Mouse (Mus musculus) small intestine, adult 2 months (tissue): ENCODE data around the gene Sh3bgr.

Source experiments
- CTCF ChIP-seq: fragments of 200-500 bp; IDR thresholded peaks from 2 replicates; pipeline ENCODE4 v1.5.1; 2012; ENCODE audit warnings: low read depth, mild to moderate bottlenecking, control low read depth, inconsistent platforms, low read length, moderate library complexity, mixed read lengths; ENCODE audit not compliant: insufficient replicate concordance, insufficient read length; ENCODE audit errors: extremely low read depth
- POLR2A ChIP-seq: fragments of 200-500 bp; IDR thresholded peaks from 2 replicates; pipeline ENCODE4 v1.6.1; 2012; ENCODE audit warnings: low read depth, mild to moderate bottlenecking, control low read depth, inconsistent platforms, low read length, moderate library complexity

DNA sequence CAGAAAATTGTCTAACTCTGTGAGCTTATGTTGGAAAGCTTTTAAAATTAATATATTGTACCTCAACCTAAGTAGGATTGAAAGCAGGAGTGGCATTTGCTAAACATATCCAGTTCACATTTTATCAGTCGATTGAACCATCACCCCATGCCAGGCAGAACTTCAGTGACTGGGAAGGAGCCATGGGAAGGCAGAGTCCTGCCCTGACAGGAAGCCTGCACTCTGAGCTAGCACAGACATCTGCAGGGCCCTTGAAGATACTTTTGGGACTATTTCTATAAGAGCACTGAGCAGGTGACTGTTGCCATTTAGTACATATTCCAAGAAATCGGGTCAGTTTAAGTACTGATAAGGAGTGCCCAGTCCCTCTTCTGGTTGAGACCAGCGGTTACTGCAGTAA, 21.7 kb downstream of the Sh3bgr start:
- no peak for TF ChIP-seq POLR2A
- TF ChIP-seq CTCF, result no peak
